Mouse (Mus musculus) spleen, adult 18-20 months (tissue): ENCODE measurements around the gene Rab11a.
"Not testable (repeated sequence)": the region's sequence is repeated elsewhere in the genome, so short reads cannot be mapped to it uniquely, and the experiment has no call there.

Experiments used
- DNase-seq, 2 experiments: peaks; one replicate each; pipeline ENCODE4 v3.0.0; 2022; ENCODE audit warnings: mixed read lengths in 2 of 2

Gene Rab11a

DNA sequence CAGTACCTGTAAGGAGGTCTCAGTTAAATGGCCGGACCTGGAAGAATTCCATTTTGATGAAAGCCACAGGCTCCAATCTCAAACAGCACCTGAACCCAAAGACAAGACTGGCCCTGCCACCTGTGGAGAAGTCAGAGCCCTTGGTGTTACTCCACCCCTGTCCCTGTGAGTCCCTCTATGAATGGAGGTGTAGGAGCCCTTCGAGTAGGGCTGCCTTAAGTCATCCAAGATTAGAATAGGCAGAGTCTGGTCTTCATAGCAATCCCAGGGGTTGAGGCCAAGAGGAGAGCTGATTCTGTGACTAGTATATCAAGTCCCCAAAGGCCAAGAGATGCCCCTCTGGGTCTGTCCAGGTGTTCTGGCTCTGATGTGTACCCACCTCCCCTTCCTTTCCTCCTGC, 46.8 kb downstream of the Rab11a start:
- DNase-seq = no peak

DNA sequence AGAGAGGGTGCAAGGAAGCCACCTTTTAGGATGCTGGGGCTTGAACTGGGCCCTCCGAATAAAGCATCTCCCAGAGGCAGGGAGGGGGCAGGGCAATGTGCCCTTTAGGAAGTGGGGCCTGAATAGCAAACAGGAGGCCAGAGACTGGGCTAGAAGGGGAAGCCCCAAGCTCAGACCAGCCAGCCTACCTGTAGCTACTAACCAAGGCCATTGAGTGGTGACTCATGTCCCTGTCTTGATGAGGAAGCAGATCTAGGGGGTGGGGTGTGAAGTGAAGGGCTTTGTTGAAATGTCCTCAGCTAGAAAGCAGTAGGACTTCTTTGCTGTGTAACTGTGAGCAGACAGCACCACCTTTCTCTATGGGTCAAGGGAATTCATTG, 49.6 kb downstream of the Rab11a start:
- no peak for DNase-seq

DNA sequence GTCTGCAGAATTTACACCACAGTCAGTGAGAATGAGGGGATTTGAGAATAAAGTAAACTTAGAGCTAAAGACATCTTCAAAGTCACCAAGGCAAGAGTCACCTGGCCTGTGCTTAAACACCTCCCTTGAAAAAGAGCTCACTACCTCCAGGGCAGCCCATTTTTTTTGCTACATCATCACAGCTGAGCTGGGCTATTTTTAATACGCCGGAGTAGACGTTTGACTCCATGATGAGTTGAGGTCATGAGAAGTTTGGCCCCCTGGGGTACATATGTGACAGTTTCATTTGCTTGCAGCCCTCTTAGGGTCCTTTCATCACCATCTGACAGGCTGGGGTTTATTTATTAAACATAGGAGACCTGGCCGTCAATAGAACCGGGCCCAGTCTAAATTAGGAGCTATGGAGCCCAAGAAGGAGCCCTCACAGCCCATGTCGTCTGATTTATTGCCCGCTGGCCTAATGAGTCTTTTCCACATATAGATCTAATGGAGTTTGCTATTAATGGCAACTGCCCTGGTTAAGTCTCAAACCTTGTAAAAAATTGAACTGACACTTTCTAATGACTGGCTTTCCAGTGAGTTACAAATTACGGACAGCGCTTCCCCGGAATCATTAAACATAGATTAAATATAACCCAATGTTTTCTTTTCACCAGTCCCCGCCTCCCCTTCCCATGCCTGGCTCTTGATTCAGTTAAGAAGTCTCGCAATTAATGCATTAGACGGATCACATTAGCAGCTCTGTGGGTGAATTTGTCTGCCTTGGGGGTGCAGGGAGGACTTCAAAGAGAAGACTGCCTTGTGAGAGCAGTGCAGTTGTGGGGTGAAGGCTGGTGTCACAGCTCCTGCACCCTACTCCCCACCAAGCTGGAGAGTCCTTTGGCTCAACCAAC, 50.2 kb downstream of the Rab11a start:
- DNase-seq = no peak

DNA sequence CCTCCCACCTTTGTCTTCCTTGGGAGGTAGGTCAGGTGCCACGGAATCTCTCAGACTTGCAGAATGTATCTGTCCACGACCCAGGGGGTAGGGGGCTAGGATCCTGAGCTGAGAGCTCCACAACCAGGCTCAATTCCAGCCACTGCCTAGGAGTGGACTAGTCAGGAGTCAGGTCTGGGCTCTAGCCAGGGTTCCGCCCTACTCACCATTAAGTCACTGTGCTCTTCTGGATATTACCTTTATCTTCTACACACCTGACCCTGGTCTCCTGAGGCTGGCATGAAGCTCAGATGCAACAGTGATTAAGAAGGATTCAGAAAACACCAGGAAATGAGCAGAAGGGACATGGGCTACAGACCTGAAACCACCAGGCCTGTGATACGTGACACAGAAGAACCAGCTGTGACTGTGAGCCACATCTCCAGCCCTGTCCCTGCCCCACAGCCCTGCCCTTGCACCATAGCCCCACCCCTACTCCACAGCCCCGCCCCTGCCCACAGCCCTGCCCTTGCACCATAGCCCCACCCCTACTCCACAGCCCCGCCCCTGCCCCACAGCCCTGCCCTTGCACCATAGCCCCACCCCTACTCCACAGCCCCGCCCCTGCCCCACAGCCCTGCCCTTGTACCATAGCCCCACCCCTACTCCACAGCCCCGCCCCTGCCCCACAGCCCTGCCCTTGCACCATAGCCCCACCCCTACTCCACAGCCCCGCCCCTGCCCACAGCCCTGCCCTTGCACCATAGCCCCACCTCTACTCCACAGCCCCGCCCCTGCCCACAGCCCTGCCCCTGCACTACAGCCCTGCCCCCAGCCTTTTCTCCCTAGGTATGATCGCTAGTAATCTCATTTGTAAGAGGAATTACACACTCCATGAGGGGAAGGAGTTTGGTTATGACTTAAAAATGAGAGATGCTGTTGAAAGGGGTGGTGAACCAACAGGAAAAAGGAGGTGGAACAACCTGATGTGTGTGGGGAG, 65.9 kb downstream of the Rab11a start:
- DNase-seq = not testable (repeated sequence)

DNA sequence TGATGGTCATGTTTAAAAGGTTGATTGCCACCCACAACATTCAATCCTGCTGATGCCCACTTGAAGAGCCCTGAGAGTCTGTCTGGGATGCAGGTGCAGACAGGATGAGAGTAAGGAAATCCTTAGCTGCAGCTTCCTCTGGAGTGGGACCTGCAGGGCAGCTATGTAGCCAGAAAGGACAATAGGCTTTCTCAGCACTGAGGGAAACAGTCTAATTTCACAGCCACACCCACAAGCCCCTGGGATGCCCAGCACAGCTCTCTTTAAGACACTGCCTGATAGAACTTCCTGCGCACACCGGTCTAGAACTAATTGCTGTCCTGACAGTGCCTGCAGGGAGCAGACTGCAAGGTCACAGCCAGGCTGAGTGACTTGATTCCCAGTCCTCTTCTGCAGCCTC, 69.6 kb downstream of the Rab11a start:
- DNase-seq = no peak

DNA sequence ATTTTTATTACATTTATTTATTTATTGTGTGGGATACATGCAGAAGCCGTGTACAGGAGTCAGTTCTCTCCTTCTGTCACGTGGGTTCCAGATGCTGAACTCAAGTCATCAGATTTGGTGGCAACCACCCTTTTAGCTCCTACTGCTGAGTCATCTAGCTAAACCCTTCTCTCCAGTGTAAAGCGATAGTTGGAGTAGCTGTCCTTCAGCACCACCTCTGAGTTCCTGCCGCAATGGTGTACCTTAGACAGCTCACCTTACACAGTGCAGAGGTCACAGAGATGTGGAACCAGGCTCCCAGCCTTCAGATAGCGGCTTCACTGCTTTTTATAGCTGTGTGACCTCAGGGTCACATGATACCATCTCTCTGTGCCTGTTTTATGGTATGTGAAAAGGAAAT, 70.0 kb downstream of the Rab11a start:
- no peak for DNase-seq

DNA sequence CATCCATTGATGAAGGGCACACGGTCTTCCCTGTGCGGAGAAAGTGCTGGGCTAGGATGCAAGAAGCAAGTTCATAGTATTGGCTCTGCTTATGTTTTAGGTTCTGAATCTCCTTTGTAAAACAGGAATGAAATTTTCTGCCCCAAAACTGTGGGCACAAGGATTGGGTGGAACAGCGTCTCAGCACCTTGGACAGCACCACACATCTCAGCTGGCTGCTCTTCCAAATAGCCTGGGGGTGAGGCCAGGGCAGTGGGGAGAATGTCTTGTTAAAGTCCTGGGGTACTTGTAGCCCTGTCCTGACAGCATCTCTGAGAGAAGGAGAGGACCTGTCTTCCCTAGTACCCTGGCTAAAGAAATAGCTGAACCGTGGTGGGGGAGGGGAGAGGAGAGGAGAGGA, 71.0 kb downstream of the Rab11a start:
- no peak for DNase-seq
